Mouse (Mus musculus): ENCODE results near the gene Nrxn1.

Gene Nrxn1

DNA sequence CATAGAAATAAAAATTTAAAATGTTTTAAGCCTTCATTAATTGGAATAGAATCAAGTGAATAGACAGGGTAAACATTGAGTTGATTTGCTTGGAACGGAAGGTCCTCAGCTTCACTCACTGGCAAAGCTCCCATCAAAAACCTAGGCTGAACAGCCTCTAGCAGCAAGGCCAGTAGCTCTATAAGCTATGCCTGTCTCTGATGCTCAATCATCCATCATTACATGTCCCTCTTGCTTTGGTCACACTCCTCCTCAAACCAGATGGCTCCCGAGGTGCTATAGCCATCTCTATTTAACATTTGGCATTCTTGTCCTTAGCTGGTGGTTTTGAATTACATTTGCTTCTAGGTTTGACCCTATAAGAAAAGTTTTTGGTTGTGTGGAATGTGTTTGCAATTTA, 657.5 kb downstream of the Nrxn1 start:
- TF ChIP-seq GATA4 (IDR thresholded peaks at IDR 0.05; ENCODE audit: insufficient replicate concordance, low read length): no peak

GRCm38 (mm10) chr17:90430211-90430610, 662.7 kb downstream of the Nrxn1 start:
- TF ChIP-seq GATA4 (IDR thresholded peaks at IDR 0.05; ENCODE audit: insufficient replicate concordance, low read length): no peak

DNA sequence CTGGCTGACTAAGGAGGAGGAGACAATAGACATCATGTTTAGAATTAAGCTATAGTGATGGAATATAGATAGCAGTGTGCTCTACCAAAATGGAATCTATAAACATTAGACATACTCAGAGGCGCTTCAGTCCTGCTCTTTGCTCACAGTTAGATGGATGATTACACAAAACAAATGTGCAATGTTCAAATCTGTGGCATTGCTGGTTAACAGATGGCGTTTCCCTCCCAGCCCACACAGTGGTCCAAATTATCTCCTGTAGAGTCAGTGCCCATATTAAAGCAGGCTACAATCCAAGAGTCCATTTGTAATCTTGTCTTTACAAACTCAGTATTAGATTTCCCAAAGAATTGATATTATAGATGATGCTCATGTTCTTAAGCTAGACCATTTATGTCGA, 666.9 kb downstream of the Nrxn1 start:
- TF ChIP-seq GATA4 (IDR thresholded peaks at IDR 0.05; ENCODE audit: insufficient replicate concordance, low read length): no peak

DNA sequence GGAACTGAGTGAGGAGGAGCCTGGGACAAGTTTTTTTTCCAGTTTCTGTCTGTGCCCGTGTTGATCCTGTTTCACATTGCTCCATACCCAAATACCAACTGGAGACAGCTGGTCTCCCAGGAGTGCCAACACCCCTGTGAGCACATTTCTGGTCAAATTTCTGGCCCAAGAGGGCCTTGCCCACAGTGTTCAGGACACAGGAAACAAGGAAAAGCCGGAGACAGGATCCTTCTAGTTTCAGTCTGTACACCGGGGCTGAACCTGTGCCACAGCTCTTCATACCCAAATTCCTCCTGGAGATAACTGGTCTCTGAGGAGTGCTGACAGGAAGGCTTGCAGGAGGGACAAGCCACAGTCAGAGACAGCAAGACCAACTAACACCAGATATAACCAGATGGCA, 670.3 kb downstream of the Nrxn1 start:
- no peak for TF ChIP-seq GATA4 (IDR thresholded peaks at IDR 0.05; ENCODE audit: insufficient replicate concordance, low read length)

DNA sequence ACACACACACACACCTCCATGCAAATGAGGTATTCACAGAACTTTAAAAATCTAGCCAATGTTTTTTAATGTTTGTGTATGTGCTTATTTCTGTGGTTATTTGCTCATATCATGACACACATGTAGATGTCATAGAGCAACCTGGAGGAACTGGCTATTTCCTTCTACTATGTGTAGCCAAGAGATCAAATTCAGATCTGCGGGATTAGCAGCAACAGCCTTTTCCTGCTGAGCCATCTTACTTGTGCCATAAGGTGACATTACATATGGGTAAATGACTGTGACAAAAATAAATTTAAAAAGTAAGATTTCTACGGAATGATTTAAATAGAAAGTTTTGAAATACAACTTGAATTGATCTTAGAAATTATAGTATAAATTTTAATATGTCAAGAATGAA, 672.1 kb downstream of the Nrxn1 start:
- no peak for TF ChIP-seq GATA4 (IDR thresholded peaks at IDR 0.05; ENCODE audit: insufficient replicate concordance, low read length)

DNA sequence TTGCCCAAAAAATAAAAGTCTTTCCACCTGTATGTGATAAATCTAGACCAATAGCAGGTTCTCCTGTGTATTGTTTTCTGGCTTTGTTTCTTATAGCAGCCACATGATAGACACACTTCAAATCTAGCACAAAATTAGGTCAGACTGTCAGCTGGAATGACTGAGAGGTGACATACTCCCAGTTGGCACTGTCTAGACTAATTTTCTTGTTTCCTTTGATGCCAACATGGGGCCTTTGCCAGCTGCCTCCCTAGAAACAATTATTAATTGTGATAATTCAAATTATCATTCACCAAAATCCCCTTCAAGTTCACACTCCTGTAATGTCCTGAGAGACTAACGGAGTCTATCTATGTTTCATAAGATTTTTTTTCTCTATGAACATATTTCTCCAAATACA, 673.3 kb downstream of the Nrxn1 start:
- no peak for TF ChIP-seq GATA4 (IDR thresholded peaks at IDR 0.05; ENCODE audit: insufficient replicate concordance, low read length)

GRCm38 (mm10) chr17:90396357-90396756, 696.5 kb downstream of the Nrxn1 start:
- TF ChIP-seq GATA4 (IDR thresholded peaks at IDR 0.05; ENCODE audit: insufficient replicate concordance, low read length): no peak

DNA sequence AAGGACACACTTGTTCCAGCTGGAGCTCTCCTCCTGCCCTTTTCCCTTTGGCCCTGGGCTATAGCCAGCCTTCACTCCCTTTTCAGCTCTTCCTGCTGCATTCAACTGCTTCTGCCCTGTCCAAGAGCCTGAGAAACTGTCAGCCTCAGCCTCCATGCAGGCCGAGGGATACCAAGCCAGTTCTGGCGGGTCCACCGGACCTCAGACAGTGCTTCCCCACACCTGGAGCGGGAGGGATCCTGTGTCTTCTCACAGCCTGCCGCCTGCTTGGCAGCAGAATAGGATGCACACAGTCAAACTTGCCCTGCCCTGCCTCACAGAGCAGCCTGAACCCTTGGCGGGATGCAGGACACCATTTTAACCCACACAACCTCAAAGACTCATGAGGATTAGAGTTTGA, 698.3 kb downstream of the Nrxn1 start:
- no peak for TF ChIP-seq GATA4 (IDR thresholded peaks at IDR 0.05; ENCODE audit: insufficient replicate concordance, low read length)

- no peak for TF ChIP-seq GATA4 (IDR thresholded peaks at IDR 0.05; ENCODE audit: insufficient replicate concordance, low read length)
Observed at GRCm38 (mm10) chr17:90392751-90393150, 700.1 kb downstream of the Nrxn1 start.

GRCm38 (mm10) chr17:90390316-90391212, 702.3 kb downstream of the Nrxn1 start:
- no peak for TF ChIP-seq GATA4 (IDR thresholded peaks at IDR 0.05; ENCODE audit: insufficient replicate concordance, low read length)

GRCm38 (mm10) chr17:90384856-90385255, 708.0 kb downstream of the Nrxn1 start:
- no peak for TF ChIP-seq GATA4 (IDR thresholded peaks at IDR 0.05; ENCODE audit: insufficient replicate concordance, low read length)

GRCm38 (mm10) chr17:90382496-90383443, 710.1 kb downstream of the Nrxn1 start:
- no peak for TF ChIP-seq GATA4 (IDR thresholded peaks at IDR 0.05; ENCODE audit: insufficient replicate concordance, low read length)

- no peak for TF ChIP-seq GATA4 (IDR thresholded peaks at IDR 0.05; ENCODE audit: insufficient replicate concordance, low read length)
Observed at GRCm38 (mm10) chr17:90376533-90376932, 716.3 kb downstream of the Nrxn1 start.

DNA sequence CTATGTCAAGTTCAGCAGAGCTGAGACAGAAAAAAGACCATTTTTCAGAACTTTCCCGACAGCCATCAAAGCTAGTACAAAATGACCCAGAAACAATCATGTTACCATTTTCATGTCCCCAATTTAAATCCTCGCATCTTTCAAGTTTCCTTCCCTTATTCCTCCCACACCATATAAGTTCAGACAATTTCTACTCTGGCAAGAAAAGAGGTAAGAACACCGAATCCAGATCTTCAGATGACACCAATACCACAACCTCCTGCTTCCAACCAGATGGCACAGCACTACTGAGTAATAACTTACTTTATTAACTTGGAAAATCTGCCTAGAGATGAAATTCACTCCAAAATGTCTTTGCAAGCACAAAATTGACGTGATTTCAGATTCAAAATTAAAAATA, 730.7 kb downstream of the Nrxn1 start:
- no peak for TF ChIP-seq GATA4 (IDR thresholded peaks at IDR 0.05; ENCODE audit: insufficient replicate concordance, low read length)

DNA sequence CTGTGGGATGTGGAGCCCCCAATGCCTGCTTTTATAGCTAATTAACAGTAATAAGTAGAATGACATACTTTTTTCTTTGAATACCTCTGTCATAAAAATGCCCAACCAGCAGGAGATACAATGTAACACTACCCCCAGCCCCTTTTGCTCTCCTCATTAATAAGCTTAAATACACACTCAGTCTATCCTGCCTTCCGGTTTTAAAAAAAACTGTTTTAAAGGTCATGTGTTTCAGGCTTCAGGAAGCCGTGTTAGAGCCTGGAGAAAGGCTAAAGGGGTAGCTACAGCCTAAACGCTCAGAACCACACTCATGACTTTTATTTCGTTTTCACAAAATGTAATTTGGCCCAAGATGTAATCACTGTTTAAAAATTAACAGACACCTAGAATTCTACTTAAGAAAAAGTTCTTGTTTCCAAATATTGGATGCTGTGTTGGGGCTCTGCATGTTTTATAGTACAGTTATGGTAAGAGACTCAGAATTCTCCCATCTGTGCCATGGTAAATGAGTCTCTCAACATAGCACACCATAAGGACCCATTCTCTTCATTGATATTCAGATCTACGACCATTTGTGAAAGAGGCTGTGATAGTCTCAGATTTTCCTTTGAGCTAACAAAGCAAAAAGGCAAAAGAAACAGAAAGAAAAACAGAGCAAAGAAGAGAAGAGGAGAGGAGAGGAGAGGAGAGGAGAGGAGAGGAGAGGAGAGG, 743.3 kb downstream of the Nrxn1 start:
- no peak for TF ChIP-seq GATA4 (IDR thresholded peaks at IDR 0.05; ENCODE audit: insufficient replicate concordance, low read length)
